Mouse (Mus musculus) limb, embryonic 11.5 days (tissue): ENCODE results near the gene Myo5a. TPM values are rescaled to one million over a fixed set of nuclear protein-coding genes. Genes with fewer than 3 reads are reported as not detected.

Source experiments
- ATAC-seq: fragments of 200-750 bp; cut with Nextera tagmentation; 2 replicates; pipeline ENCODE4 v1.8.0; 2017; ENCODE audit warnings: low read depth; ENCODE audit not compliant: insufficient number of reproducible peaks, low FRiP score, low TSS enrichment
- DNase-seq: peaks from one replicate; pipeline ENCODE4 v3.0.0-alpha.2; 2015; ENCODE audit warnings: low spot score
- H3K27ac ChIP-seq: fragments of 300-500 bp; sonication (generic); replicated peaks from 2 replicates; pipeline ENCODE4 v1.5.1; 2014; ENCODE audit warnings: low read depth, mild to moderate bottlenecking, low read length
- H3K27me3 ChIP-seq: fragments of 300-500 bp; sonication (generic); 2 replicates; pipeline ENCODE4 v1.6.1; 2014; ENCODE audit warnings: mild to moderate bottlenecking, low read length, mixed read lengths; ENCODE audit not compliant: control insufficient read depth, insufficient read depth
- H3K36me3 ChIP-seq: fragments of 300-500 bp; sonication (generic); 2 replicates; pipeline ENCODE4 v1.6.1; 2014; ENCODE audit warnings: mild to moderate bottlenecking, low read length, moderate library complexity, mixed read lengths; ENCODE audit not compliant: control insufficient read depth, insufficient read depth
- H3K4me1 ChIP-seq: fragments of 300-500 bp; sonication (generic); 2 replicates; pipeline ENCODE4 v1.6.1; 2014; ENCODE audit warnings: low read length, mixed read lengths; ENCODE audit not compliant: control insufficient read depth, insufficient read depth
- H3K4me2 ChIP-seq: fragments of 300-500 bp; sonication (generic); 2 replicates; pipeline ENCODE4 v1.6.1; 2014; ENCODE audit warnings: low read depth, mild to moderate bottlenecking, moderate library complexity; ENCODE audit not compliant: severe bottlenecking
- H3K4me3 ChIP-seq: fragments of 300-500 bp; sonication (generic); 2 replicates; pipeline ENCODE4 v1.5.1; 2014; ENCODE audit warnings: low read depth, low read length
- H3K9ac ChIP-seq: fragments of 300-500 bp; sonication (generic); 2 replicates; pipeline ENCODE4 v1.6.1; 2014; ENCODE audit warnings: mild to moderate bottlenecking, low read length
- H3K9me3 ChIP-seq: fragments of 300-500 bp; sonication (generic); 2 replicates; pipeline ENCODE4 v1.6.1; 2016; ENCODE audit warnings: low read length; ENCODE audit not compliant: control insufficient read depth
- WGBS: fragments of 180-500 bp; shearing (Covaris S2); extraction: QIAGEN DNeasy Blood & Tissue Kit; methylation state at CpG from one replicate; pipeline ENCODE4 v1.1.7; 2014; 5-methylcytosine and 5-hydroxymethylcytosine counted together
- polyA plus RNA-seq: library from polyadenylated mRNA; unstranded; fragments of >200 nt; fragmentation: Nextera tagmentation; extraction: Ambion mirVana; gene quantifications from 2 replicates; pipeline ENCODE4 v1.2.1, GENCODE M21; 2014

The Myo5a gene
- polyA plus RNA-seq, 1 experiment from 2014 or later: 21.0 TPM

GRCm38 (mm10) chr9:75235696-75236095 is 164.9 kb downstream of the Myo5a start:
- WGBS: 78% methylated on average over 2 of the region's 2 CpGs
- no peaks in the 10 kb centered on the region for H3K9me3 ChIP-seq
- no peak overlapping the region for H3K9ac ChIP-seq
- H3K4me1 ChIP-seq: peaks cover 5% of the 10 kb centered on the region; the same call in 1 of the 2 replicates
- no peak overlapping the region for H3K4me3 ChIP-seq
- no peak overlapping the region for H3K27ac ChIP-seq
- H3K27me3 ChIP-seq: peaks cover 28% of the 10 kb centered on the region
- ATAC-seq (no peak), DNase-seq (no peak)
- H3K36me3 ChIP-seq: no peaks in the 10 kb centered on the region
- H3K4me2 ChIP-seq: no peak overlapping the region

DNA sequence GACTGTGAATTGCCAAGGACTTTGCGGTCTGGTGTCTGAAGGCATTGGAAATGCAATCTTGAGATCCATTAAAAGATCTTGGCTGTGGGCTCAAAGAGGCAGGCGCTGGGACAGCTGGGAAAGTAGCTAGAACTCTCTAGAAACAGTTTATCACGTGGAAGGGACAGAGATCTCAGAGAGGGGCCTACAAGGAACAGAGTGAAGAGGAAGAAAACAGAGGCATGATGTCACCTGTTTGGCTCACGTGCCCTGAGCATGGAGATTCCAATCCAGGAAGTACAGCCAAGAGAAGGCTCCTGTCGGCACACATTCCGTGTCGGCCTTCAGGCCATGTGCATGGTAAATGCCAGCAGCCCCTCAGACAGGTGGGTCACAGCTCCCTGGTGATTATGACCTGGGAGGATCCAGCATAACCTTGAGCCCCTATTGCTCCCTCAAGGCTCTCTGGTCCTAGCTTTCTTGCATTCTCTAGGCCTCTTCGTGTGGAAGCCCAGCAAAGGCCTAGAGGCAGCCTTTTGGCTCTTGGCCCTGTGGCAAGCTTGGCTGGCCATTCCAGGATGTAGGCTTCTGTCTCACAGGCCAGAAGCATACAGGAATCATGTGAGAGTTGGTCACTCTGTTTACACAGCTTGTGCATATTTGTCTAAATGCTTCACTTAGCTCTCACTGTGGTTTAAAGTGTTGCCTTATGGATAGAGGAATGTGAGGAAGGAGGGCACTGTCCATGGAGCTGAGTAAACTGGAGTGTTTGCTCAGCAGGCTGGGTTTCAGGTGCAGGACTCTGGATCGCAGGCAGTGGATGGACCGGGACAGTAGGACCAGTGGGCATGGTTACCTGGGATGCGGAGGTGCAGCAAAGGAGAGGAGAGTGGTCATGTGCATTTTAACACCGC is 165.8 kb downstream of the Myo5a start:
- Histone ChIP-seq H3K4me1 (peaks cover 5% of the 10 kb centered on the region; the same call in 1 of the 2 replicates), H3K9ac (no peak overlapping the region), H3K4me2 (no peak overlapping the region), H3K27ac (no peak overlapping the region), H3K36me3 (no peaks in the 10 kb centered on the region), H3K4me3 (no peak overlapping the region), H3K27me3 (peaks cover 20% of the 10 kb centered on the region), H3K9me3 (no peaks in the 10 kb centered on the region)
- DNase-seq: no peak
- no peak for ATAC-seq
- 90% methylated on average over 12 of the region's 12 CpGs for WGBS

- Histone ChIP-seq H3K27me3 (peaks cover 7% of the 10 kb centered on the region; the same call in 1 of the 2 replicates), H3K4me3 (no peak overlapping the region), H3K9ac (no peak overlapping the region), H3K9me3 (no peaks in the 10 kb centered on the region), H3K4me2 (no peak overlapping the region), H3K27ac (no peak overlapping the region), H3K36me3 (no peaks in the 10 kb centered on the region), H3K4me1 (no peaks in the 10 kb centered on the region; the same call in 1 of the 2 replicates)
- DNase-seq: no peak
- no peak for ATAC-seq
- 84% methylated on average over 3 of the region's 3 CpGs for WGBS
These were observed 167.4 kb downstream of the Myo5a start for GRCm38 (mm10) chr9:75238179-75238578.

GRCm38 (mm10) chr9:75243052-75243451 is 172.2 kb downstream of the Myo5a start:
- no peak overlapping the region for H3K4me3 ChIP-seq
- WGBS: 69% methylated on average over 6 of the region's 6 CpGs
- no peaks in the 10 kb centered on the region for H3K9me3 ChIP-seq
- H3K9ac ChIP-seq: no peak overlapping the region
- no peaks in the 10 kb centered on the region for H3K36me3 ChIP-seq
- no peaks in the 10 kb centered on the region for H3K27me3 ChIP-seq
- no peak for ATAC-seq
- DNase-seq: no peak
- H3K27ac ChIP-seq: no peak overlapping the region
- H3K4me1 ChIP-seq: peaks cover 7% of the 10 kb centered on the region; the same call in 1 of the 2 replicates
- no peak overlapping the region for H3K4me2 ChIP-seq

- DNase-seq: peak; percentile 61
These were observed 173.1 kb downstream of the Myo5a start for GRCm38 (mm10) chr9:75243730-75244406.

DNA sequence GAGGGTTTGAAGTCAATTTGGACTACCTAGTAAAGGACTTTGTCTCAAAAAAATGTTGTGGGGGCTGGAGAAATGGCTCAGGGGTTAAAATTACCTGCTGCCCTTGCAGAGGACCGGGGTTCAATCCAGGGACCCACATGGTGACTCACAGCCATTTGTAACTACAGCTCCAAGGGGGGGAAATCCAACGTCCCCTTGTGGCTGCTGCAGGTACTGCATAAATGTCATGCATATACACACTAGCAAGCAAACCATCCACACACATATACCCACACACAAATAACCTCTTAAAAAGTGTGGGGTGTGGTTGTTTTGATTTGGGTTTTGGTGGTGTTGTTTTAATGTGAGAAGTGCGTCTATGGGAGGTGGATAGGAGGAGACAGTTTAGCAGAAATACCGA is 173.7 kb downstream of the Myo5a start:
- H3K27ac ChIP-seq: no peak overlapping the region
- H3K4me1 ChIP-seq: peaks cover 7% of the 10 kb centered on the region; the same call in 1 of the 2 replicates
- no peak for ATAC-seq
- no peak overlapping the region for H3K4me3 ChIP-seq
- DNase-seq: no peak
- no peaks in the 10 kb centered on the region for H3K27me3 ChIP-seq
- WGBS: 79% methylated on average over 4 of the region's 4 CpGs
- no peak overlapping the region for H3K4me2 ChIP-seq
- no peak overlapping the region for H3K9ac ChIP-seq
- no peaks in the 10 kb centered on the region for H3K36me3 ChIP-seq
- H3K9me3 ChIP-seq: no peaks in the 10 kb centered on the region

More at GRCm38 (mm10) chr9:75243730-75244406, 173.1 kb downstream of the Myo5a start:
- H3K4me2 ChIP-seq: no peak overlapping the region
- no peaks in the 10 kb centered on the region for H3K9me3 ChIP-seq
- WGBS: 18% methylated on average over 5 of the region's 5 CpGs
- H3K27me3 ChIP-seq: no peaks in the 10 kb centered on the region
- H3K27ac ChIP-seq: no peak overlapping the region
- H3K4me1 ChIP-seq: peaks cover 7% of the 10 kb centered on the region; the same call in 1 of the 2 replicates
- peak; percentile 69; the same call in 1 of the 2 replicates for ATAC-seq
- H3K9ac ChIP-seq: no peak overlapping the region
- no peaks in the 10 kb centered on the region for H3K36me3 ChIP-seq
- H3K4me3 ChIP-seq: no peak overlapping the region

GRCm38 (mm10) chr9:75246080-75246930 is 175.5 kb downstream of the Myo5a start:
- Histone ChIP-seq H3K9ac (no peak overlapping the region), H3K9me3 (no peaks in the 10 kb centered on the region), H3K36me3 (no peaks in the 10 kb centered on the region), H3K4me2 (no peak overlapping the region), H3K4me3 (no peak overlapping the region), H3K4me1 (peaks cover 7% of the 10 kb centered on the region; the same call in 1 of the 2 replicates), H3K27me3 (no peaks in the 10 kb centered on the region), H3K27ac (no peak overlapping the region)
- WGBS: 85% methylated on average over 13 of the region's 13 CpGs
- ATAC-seq: no peak
- no peak for DNase-seq

DNA sequence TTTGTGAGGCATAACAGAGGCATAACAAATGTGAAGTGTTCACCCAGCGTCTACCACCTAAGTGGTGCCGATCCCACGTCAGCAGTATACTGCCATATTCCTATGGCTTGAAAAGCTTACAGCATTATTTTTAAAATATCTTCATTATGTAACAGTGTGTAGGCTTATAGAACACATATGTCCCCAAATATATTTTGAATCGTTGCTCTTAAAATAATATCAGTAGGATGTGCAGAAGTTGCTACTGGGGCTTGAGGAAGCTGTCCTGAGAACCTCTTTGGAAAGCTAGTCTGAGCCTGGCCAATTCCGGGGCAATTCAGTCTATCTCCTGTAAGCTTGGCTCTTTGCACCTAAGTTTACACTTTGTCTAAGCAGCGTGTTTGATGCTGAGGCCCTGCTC is 177.1 kb downstream of the Myo5a start:
- no peak overlapping the region for H3K4me2 ChIP-seq
- H3K9ac ChIP-seq: no peak overlapping the region
- H3K36me3 ChIP-seq: no peaks in the 10 kb centered on the region
- no peak overlapping the region for H3K27ac ChIP-seq
- H3K4me1 ChIP-seq: peaks cover 7% of the 10 kb centered on the region; the same call in 1 of the 2 replicates
- H3K9me3 ChIP-seq: no peaks in the 10 kb centered on the region
- WGBS: 84% methylated on average over 6 of the region's 6 CpGs
- no peak for DNase-seq
- H3K4me3 ChIP-seq: no peak overlapping the region
- ATAC-seq: no peak
- no peaks in the 10 kb centered on the region for H3K27me3 ChIP-seq
